Mouse (Mus musculus): ENCODE data around the gene Rb1. TPM values are rescaled to one million over a fixed set of nuclear protein-coding genes. Genes with fewer than 3 reads are reported as not detected.

The Rb1 gene
- polyA plus RNA-seq, 1 experiment, result 3.2 TPM

DNA sequence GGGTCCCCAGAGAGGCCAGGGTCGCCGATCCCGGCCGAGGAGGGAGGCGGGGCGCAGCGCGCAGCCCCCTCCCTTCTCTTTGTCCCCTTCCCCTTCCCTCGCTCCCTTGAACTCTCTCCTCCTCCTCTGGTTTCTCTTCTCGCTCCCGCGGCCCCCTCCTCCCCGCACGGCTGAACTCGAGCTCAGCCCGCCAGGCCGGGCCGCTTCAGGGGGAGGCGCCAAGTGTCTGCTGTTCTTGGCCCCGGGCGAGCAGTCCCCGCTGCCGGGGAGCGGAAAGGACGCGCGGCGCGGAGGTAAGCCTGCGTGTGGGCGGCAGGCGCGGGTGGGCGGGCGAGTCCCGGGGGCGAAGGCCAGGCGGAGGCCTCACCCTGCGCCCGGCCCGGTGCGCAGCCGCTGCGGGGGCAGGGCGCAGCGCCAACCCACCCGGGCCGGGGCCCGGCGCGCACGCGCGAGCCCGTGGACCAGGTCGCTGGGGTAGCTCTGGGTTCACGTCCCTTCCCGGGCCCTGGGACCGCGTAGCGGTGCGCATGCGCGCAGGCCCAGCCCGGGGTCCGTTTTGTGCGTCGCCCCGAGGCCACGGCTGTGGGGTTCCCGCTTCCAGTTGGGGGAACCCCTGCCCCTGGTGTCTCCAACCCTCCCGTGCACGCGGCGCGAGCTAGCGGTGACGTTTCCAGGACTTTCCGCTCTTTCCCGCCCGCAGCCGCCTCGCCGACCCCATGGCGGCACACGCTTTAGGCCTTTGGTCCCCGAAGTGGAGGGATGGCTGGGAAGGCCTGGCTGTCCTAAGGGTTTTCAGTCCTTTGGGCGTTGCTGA, 182.5 kb downstream of the Rb1 start:
- H3K27me3 ChIP-seq (ENCODE audit: control insufficient read depth), result no peaks in the 10 kb centered on the region
- no peaks in the 10 kb centered on the region for H3K9me3 ChIP-seq (ENCODE audit: control insufficient read depth, low read length)
- H3K36me3 ChIP-seq (ENCODE audit: control insufficient read depth), result no peaks in the 10 kb centered on the region
- peaks cover 19% of the 10 kb centered on the region for H3K4me1 ChIP-seq (ENCODE audit: control insufficient read depth)
- no peak for TF ChIP-seq TAL1 (IDR thresholded peaks at IDR 0.05; ENCODE audit: low read length)
- TF ChIP-seq GATA1 (IDR thresholded peaks at IDR 0.05; ENCODE audit: low read length), result no peak
- H3K4me3 ChIP-seq (replicated peaks), result peak overlapping the region; percentile 79

DNA sequence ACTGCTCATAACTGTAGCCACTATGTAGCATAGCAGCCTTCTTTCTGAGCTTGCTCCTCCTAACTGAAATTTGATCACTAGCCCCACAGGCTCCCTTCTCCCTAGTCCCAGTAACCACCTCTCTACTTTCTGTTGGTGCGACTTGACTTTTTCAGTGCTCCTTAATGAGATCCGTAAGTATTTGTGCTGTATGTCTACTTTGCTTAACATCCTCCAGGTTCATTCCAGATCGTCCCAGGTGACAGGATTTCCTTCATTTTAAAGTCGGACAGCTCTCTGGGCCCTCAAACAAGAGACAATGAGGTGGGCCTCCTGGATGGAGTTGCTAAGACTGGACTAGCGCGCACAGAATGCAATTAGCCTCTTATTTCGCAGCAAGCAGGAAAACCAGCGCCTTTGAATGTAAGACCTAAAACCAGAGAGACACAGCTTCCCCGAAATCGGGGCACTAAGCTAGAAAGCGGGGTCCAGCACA, 183.2 kb downstream of the Rb1 start:
- Histone ChIP-seq H3K9me3 (ENCODE audit: control insufficient read depth, low read length) (no peaks in the 10 kb centered on the region), H3K4me3 (replicated peaks) (peak overlapping the region; percentile 79), H3K27me3 (ENCODE audit: control insufficient read depth) (no peaks in the 10 kb centered on the region), H3K36me3 (ENCODE audit: control insufficient read depth) (no peaks in the 10 kb centered on the region), H3K4me1 (ENCODE audit: control insufficient read depth) (peaks cover 19% of the 10 kb centered on the region)
- TF ChIP-seq GATA1 (IDR thresholded peaks at IDR 0.05; ENCODE audit: low read length) (no peak), TAL1 (IDR thresholded peaks at IDR 0.05; ENCODE audit: low read length) (no peak)

- H3K4me3 ChIP-seq (replicated peaks), result no peak overlapping the region
- H3K27me3 ChIP-seq (ENCODE audit: control insufficient read depth), result no peaks in the 10 kb centered on the region
- TF ChIP-seq TAL1 (IDR thresholded peaks at IDR 0.05; ENCODE audit: low read length) (no peak), GATA1 (IDR thresholded peaks at IDR 0.05; ENCODE audit: low read length) (no peak)
- H3K36me3 ChIP-seq (ENCODE audit: control insufficient read depth), result no peaks in the 10 kb centered on the region
- H3K9me3 ChIP-seq (ENCODE audit: control insufficient read depth, low read length), result no peaks in the 10 kb centered on the region
- H3K4me1 ChIP-seq (ENCODE audit: control insufficient read depth), result peaks cover 19% of the 10 kb centered on the region
These were observed 183.8 kb downstream of the Rb1 start for GRCm38 (mm10) chr14:73141800-73142199.

DNA sequence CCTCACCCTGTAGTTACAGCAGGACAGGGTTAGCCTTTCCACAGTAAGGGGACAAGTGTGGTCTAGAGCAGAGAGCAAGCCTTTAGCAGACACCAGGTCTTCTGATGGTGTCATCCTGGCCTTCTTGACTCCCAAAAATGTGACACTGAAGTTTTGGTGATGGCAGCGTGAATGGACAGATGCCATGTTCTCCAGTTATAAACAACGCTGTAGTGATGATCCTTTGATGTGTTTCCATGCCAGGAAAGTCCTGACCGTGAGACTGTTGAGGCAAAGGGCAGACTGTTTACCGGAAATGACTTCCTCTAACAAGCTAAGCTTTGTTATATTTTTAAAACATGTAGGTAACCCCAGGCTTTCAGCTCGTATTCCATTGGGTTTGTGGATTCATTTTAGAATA, 185.8 kb downstream of the Rb1 start:
- Histone ChIP-seq H3K36me3 (ENCODE audit: control insufficient read depth) (no peaks in the 10 kb centered on the region), H3K9me3 (ENCODE audit: control insufficient read depth, low read length) (no peaks in the 10 kb centered on the region), H3K4me3 (replicated peaks) (no peak overlapping the region), H3K27me3 (ENCODE audit: control insufficient read depth) (no peaks in the 10 kb centered on the region), H3K4me1 (ENCODE audit: control insufficient read depth) (peaks cover 19% of the 10 kb centered on the region)
- TF ChIP-seq GATA1 (IDR thresholded peaks at IDR 0.05; ENCODE audit: low read length) (no peak), TAL1 (IDR thresholded peaks at IDR 0.05; ENCODE audit: low read length) (no peak)

GRCm38 (mm10) chr14:73138483-73138882, 187.1 kb downstream of the Rb1 start:
- Histone ChIP-seq H3K4me3 (replicated peaks) (no peak overlapping the region), H3K4me1 (ENCODE audit: control insufficient read depth) (peaks cover 10% of the 10 kb centered on the region), H3K36me3 (ENCODE audit: control insufficient read depth) (no peaks in the 10 kb centered on the region), H3K9me3 (ENCODE audit: control insufficient read depth, low read length) (no peaks in the 10 kb centered on the region), H3K27me3 (ENCODE audit: control insufficient read depth) (no peaks in the 10 kb centered on the region)
- TF ChIP-seq GATA1 (IDR thresholded peaks at IDR 0.05; ENCODE audit: low read length), result no peak
- TF ChIP-seq TAL1 (IDR thresholded peaks at IDR 0.05; ENCODE audit: low read length), result no peak

- Histone ChIP-seq H3K4me1 (ENCODE audit: control insufficient read depth) (no peaks in the 10 kb centered on the region), H3K27me3 (ENCODE audit: control insufficient read depth) (no peaks in the 10 kb centered on the region), H3K4me3 (replicated peaks) (no peak overlapping the region), H3K36me3 (ENCODE audit: control insufficient read depth) (no peaks in the 10 kb centered on the region), H3K9me3 (ENCODE audit: control insufficient read depth, low read length) (no peaks in the 10 kb centered on the region)
- TF ChIP-seq GATA1 (IDR thresholded peaks at IDR 0.05; ENCODE audit: low read length) (no peak), TAL1 (IDR thresholded peaks at IDR 0.05; ENCODE audit: low read length) (no peak)
These were observed 188.4 kb downstream of the Rb1 start for GRCm38 (mm10) chr14:73137234-73137633.

Other genes with a start within 250 kb of the Rb1 start
- gene Rcbtb2, start 202.8 kb downstream of the Rb1 start, polyA plus RNA-seq (2012), result 0.08 and 0.24 TPM in 2 replicates
- gene Lpar6, start 87.9 kb downstream of the Rb1 start, polyA plus RNA-seq (2012), result not detected in 2 replicates
- 9.4 and 10.0 TPM in 2 replicates for gene Itm2b, start 59.5 kb upstream of the Rb1 start, polyA plus RNA-seq (2012)
- 0.33 and 1.0 TPM in 2 replicates for gene Med4, start 184.2 kb upstream of the Rb1 start, polyA plus RNA-seq (2012)
- gene Sucla2, start 199.5 kb upstream of the Rb1 start, polyA plus RNA-seq (2012), result 1.1 TPM in 2 replicates
- gene Nudt15, start 222.4 kb upstream of the Rb1 start, polyA plus RNA-seq (2012), result 0.01 and 0.02 TPM in 2 replicates